Mouse (Mus musculus): ENCODE data around the gene Sh3bgrl2.
"Not testable (repeated sequence)": the region's sequence is repeated elsewhere in the genome, so short reads cannot be mapped to it uniquely, and the experiment has no call there.

The Sh3bgrl2 gene

GRCm38 (mm10) chr9:83547830-83548689 lies at the start of gene Sh3bgrl2:
Gene Sh3bgrl2, plus strand, starts transcription at chr9:83548327.
- peak; percentile 84 for DNase-seq (ENCODE audit: extremely low spot score, low spot score)

GRCm38 (mm10) chr9:83519081-83519480 lies 29.0 kb upstream of the Sh3bgrl2 start:
- not testable (repeated sequence) for DNase-seq (ENCODE audit: extremely low spot score, low spot score)

GRCm38 (mm10) chr9:83519510-83520155 lies 28.5 kb upstream of the Sh3bgrl2 start:
- no peak for DNase-seq (ENCODE audit: extremely low spot score, low spot score)

GRCm38 (mm10) chr9:83527341-83528060 lies 20.6 kb upstream of the Sh3bgrl2 start:
- DNase-seq (ENCODE audit: extremely low spot score, low spot score), result no peak

GRCm38 (mm10) chr9:83533044-83533769 lies 14.9 kb upstream of the Sh3bgrl2 start:
- no peak for DNase-seq (ENCODE audit: extremely low spot score, low spot score)

- no peak for DNase-seq (ENCODE audit: extremely low spot score, low spot score)
These were observed 11.2 kb upstream of the Sh3bgrl2 start for GRCm38 (mm10) chr9:83536959-83537358.

GRCm38 (mm10) chr9:83537510-83537909 lies 10.6 kb upstream of the Sh3bgrl2 start:
- DNase-seq (ENCODE audit: extremely low spot score, low spot score), result no peak

- no peak for DNase-seq (ENCODE audit: extremely low spot score, low spot score)
These were observed 10.1 kb upstream of the Sh3bgrl2 start for GRCm38 (mm10) chr9:83537921-83538536.

- DNase-seq (ENCODE audit: extremely low spot score, low spot score), result no peak
These were observed 8.2 kb upstream of the Sh3bgrl2 start for GRCm38 (mm10) chr9:83539809-83540491.

- DNase-seq (ENCODE audit: extremely low spot score, low spot score), result no peak
These were observed 7.7 kb upstream of the Sh3bgrl2 start for GRCm38 (mm10) chr9:83540492-83540857.

- DNase-seq (ENCODE audit: extremely low spot score, low spot score), result no peak
These were observed 7.2 kb upstream of the Sh3bgrl2 start for GRCm38 (mm10) chr9:83540975-83541374.

- DNase-seq (ENCODE audit: extremely low spot score, low spot score), result no peak
These were observed 2.9 kb upstream of the Sh3bgrl2 start for GRCm38 (mm10) chr9:83545240-83545639.

- DNase-seq (ENCODE audit: extremely low spot score, low spot score), result no peak
These were observed 1.8 kb upstream of the Sh3bgrl2 start for GRCm38 (mm10) chr9:83546316-83546715.

GRCm38 (mm10) chr9:83547229-83547628 lies 898 bp upstream of the Sh3bgrl2 start:
- DNase-seq (ENCODE audit: extremely low spot score, low spot score), result no peak

- DNase-seq (ENCODE audit: extremely low spot score, low spot score), result no peak
These were observed 1.7 kb downstream of the Sh3bgrl2 start for GRCm38 (mm10) chr9:83549866-83550265.

GRCm38 (mm10) chr9:83551116-83551515 lies 3.0 kb downstream of the Sh3bgrl2 start:
- DNase-seq (ENCODE audit: extremely low spot score, low spot score), result no peak

GRCm38 (mm10) chr9:83551632-83552031 lies 3.5 kb downstream of the Sh3bgrl2 start:
- DNase-seq (ENCODE audit: extremely low spot score, low spot score), result no peak

GRCm38 (mm10) chr9:83555580-83555979 lies 7.5 kb downstream of the Sh3bgrl2 start:
- no peak for DNase-seq (ENCODE audit: extremely low spot score, low spot score)

- no peak for DNase-seq (ENCODE audit: extremely low spot score, low spot score)
These were observed 8.1 kb downstream of the Sh3bgrl2 start for GRCm38 (mm10) chr9:83556236-83556635.
